Mouse (Mus musculus) embryo, embryonic 9.5 days (tissue): ENCODE measurements around the gene Dppa5a.
A peak's percentile ranks its signal among the peaks of the same experiment; 100 is the strongest.
"Not testable (repeated sequence)": the region's sequence is repeated elsewhere in the genome, so short reads cannot be mapped to it uniquely, and the experiment has no call there.

Source experiments
- DNase-seq: peaks from one replicate; pipeline ENCODE4 v3.0.0-alpha.2; 2017; ENCODE audit errors: extremely low spot score

Gene Dppa5a

GRCm38 (mm10) chr9:78367959-78368358, at the start of gene Dppa5a:
Dppa5a (minus strand) TSS chr9:78368177.
- not testable (repeated sequence) for DNase-seq

GRCm38 (mm10) chr9:78401596-78401995, 33.6 kb upstream of the Dppa5a start:
- DNase-seq: no peak

GRCm38 (mm10) chr9:78400570-78400969, 32.6 kb upstream of the Dppa5a start:
- no peak for DNase-seq

GRCm38 (mm10) chr9:78396517-78396916, 28.5 kb upstream of the Dppa5a start:
- DNase-seq: no peak

- DNase-seq: peak; percentile 76
These were observed 27.8 kb upstream of the Dppa5a start, which contains the start of gene Ddx43 for GRCm38 (mm10) chr9:78395630-78396351. Ddx43 (plus strand) TSS chr9:78395777.

GRCm38 (mm10) chr9:78395244-78395629, 27.3 kb upstream of the Dppa5a start:
- no peak for DNase-seq

- DNase-seq: no peak
These were observed 26.6 kb upstream of the Dppa5a start for GRCm38 (mm10) chr9:78394602-78395001.

- no peak for DNase-seq
These were observed 25.8 kb upstream of the Dppa5a start for GRCm38 (mm10) chr9:78393741-78394140.

GRCm38 (mm10) chr9:78389981-78390380, 22.0 kb upstream of the Dppa5a start:
- DNase-seq: no peak

- no peak for DNase-seq
These were observed 19.0 kb upstream of the Dppa5a start for GRCm38 (mm10) chr9:78386947-78387346.

- DNase-seq: no peak
These were observed 17.9 kb upstream of the Dppa5a start for GRCm38 (mm10) chr9:78385893-78386292.

- peak; percentile 46 for DNase-seq
These were observed 10.3 kb upstream of the Dppa5a start, which contains the start of gene Ooep for GRCm38 (mm10) chr9:78378113-78378785. Ooep (minus strand) TSS chr9:78378725.

- no peak for DNase-seq
These were observed 9.6 kb upstream of the Dppa5a start for GRCm38 (mm10) chr9:78377546-78377945.

GRCm38 (mm10) chr9:78375486-78375885, 7.5 kb upstream of the Dppa5a start:
- DNase-seq: no peak

- no peak for DNase-seq
These were observed 7.0 kb upstream of the Dppa5a start for GRCm38 (mm10) chr9:78374885-78375389.

- DNase-seq: no peak
These were observed 6.4 kb upstream of the Dppa5a start for GRCm38 (mm10) chr9:78374397-78374796.

- no peak for DNase-seq
These were observed 5.0 kb upstream of the Dppa5a start for GRCm38 (mm10) chr9:78372827-78373504.

GRCm38 (mm10) chr9:78371441-78371840, 3.5 kb upstream of the Dppa5a start:
- DNase-seq: no peak

GRCm38 (mm10) chr9:78369786-78370185, 1.8 kb upstream of the Dppa5a start:
- DNase-seq: no peak

GRCm38 (mm10) chr9:78369349-78369748, 1.4 kb upstream of the Dppa5a start:
- no peak for DNase-seq

GRCm38 (mm10) chr9:78368671-78369293, 805 bp upstream of the Dppa5a start:
- DNase-seq: no peak
